Mouse (Mus musculus): ENCODE data around the gene Hephl1.

The Hephl1 gene

GRCm38 (mm10) chr9:15045740-15046139 is 66.2 kb downstream of the Hephl1 start:
- DNase-seq: no peak

GRCm38 (mm10) chr9:15045084-15045669 is 66.7 kb downstream of the Hephl1 start, which contains the start of gene Panx1:
TSS of gene Panx1 (minus strand) at chr9:15045478.
- DNase-seq: peak; percentile 77 to 82

DNA sequence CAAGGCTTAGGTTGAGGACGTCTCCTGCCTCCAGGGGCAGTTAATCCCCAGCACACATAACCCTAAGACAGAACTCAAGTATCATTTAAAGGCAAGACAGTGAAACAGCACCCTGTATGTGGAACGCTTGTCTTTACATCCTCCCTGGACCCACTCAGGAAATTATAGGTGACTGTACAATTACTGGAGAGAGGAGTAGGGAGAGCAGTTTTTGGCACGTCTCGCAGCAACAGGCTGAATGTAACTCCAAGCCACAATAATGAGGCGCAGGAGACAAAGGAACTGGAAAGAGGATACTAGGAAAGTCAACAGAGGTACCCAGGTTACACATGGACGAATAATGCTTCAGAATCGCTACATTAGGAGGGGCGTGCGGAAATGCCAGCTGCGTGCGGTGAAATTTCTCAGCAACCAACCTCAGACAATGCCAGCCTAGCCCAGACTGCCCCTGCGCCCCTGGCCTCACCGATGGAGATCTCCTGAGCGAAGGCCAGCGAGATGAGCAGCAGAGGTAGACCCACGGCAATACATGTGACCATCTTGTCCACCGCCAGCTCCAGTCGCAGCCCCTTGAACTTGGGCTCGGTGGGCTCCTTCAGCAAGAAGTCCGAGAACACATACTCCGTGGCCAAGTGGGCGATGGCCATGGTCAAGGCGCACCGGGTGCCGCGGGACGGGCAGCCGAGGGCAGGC is 67.4 kb downstream of the Hephl1 start:
- DNase-seq: no peak

GRCm38 (mm10) chr9:15041556-15041955 is 70.4 kb downstream of the Hephl1 start:
- no peak for DNase-seq

DNA sequence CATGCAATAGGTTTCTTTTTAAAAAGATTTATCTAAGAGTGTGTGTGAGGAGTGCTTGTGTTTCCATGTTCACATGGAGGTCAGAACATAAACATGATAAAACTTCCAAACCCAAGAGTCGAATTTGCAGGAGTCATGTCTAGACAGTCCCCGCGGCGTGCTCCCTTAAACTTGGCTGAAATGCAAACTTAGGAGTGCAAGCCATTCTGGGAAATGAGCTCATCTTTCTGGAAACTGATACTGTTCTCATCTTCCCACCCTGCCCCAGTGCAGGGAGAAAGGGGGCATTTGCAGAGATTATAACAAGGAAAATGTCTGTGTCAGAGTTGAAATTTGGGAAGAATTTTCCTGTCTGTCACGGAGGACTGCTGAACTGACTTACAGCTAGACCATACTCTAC is 72.1 kb downstream of the Hephl1 start:
- DNase-seq: no peak

GRCm38 (mm10) chr9:15037704-15038103 is 74.2 kb downstream of the Hephl1 start:
- no peak for DNase-seq

DNA sequence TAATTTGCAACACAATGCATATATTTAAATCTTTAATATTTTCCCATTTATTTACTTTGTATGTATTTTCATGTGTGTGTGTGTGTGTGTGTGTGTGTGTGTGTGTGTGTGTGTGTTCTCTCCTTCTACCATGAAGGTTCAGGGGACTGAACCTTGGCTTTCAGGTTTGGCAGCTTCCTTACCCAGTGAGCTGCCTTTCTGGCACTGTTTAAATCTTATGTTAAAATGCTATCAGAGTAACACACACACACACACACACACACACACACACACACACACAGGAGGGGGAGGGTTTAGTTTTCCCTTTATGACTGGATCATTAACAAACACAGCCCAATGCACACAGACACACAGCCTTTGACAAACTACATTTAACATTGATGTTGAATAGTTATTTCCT is 74.7 kb downstream of the Hephl1 start:
- DNase-seq: no peak

- no peak for DNase-seq
Observed at GRCm38 (mm10) chr9:15036807-15037206, 75.1 kb downstream of the Hephl1 start.

DNA sequence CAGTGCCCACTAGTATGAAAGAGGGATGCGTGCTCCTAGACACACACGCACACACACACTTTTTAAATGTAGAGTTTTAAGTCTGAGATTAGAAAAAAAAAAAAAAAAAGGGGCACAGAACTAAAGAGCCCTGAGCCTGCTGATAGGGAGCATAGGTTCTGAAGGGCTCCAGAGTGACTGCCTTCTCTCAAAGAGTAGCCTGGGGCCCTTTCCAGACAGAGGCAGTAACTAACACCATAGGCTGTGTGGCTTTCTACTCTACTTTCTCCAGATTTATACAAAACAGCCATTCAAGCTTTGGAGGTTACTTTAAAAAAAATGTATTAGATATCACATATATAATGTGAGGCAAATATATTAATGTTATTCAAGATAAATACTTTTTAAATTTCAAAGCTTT is 75.5 kb downstream of the Hephl1 start:
- DNase-seq: no peak

- DNase-seq: no peak
Observed at GRCm38 (mm10) chr9:15035979-15036378, 75.9 kb downstream of the Hephl1 start.

GRCm38 (mm10) chr9:15034546-15035273 is 77.2 kb downstream of the Hephl1 start:
- peak; percentile 22 to 43 for DNase-seq

GRCm38 (mm10) chr9:15033568-15034160 is 78.2 kb downstream of the Hephl1 start:
- peak in 1 of 2 experiments; percentile 48 for DNase-seq

DNA sequence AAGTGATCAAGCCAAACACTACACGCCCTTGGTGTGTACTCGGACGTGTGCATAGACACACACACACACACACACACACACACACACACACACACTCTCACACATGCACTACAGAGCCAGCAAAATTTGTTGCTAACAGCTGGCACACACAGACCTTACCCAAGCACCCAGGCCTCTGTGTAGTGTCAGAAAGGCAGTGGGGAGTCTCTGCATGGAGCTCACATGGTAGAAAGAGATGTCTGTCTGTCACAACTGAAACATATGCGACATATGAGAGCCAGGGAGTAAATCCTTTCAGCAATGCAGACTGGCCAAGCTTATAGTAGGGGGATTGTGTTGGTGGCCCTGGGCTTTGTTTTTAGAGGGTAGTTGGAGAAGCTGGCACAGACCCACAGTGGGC is 79.1 kb downstream of the Hephl1 start:
- DNase-seq: no peak

DNA sequence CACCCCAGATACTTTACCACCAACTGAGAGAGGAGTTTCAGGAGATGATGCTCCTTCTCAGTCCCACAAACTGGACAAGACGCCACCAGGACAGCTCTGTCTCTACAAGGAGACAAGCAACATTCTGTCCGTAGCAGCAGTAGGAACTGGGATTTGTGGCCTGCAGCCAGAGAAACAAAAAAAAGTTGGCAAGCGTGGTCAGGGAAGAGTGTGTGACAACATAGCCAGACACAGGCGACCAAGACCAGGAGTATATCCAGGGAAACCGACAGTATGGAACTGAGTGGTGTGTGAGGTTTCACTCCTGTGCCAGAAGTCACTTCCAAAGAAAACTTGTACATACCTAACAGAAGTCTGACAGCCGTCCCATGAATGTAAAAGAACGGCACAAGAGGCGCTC is 81.1 kb downstream of the Hephl1 start:
- no peak for DNase-seq

GRCm38 (mm10) chr9:15029025-15029727 is 82.7 kb downstream of the Hephl1 start:
- DNase-seq: peak; percentile 28 to 65

DNA sequence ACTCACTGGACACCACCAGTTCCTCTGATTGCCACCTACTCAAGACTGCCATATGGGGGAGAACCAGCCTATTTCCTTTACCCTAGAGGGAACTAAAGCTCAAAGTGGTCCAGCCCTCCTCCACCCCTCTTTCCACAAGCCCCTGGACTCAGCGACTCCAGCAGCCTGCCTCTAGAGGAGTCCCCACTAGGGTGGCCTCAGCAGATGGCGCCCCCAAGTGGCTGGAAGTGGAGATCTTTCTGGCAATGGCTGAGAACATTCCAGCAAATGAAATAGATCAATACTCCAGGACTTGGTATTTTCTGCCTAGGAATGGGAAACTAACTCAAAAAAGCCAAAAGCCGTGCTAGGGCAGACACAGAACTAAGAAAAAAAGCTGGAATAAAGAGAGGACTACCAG is 84.2 kb downstream of the Hephl1 start:
- DNase-seq: no peak

GRCm38 (mm10) chr9:15023049-15023448 is 88.9 kb downstream of the Hephl1 start:
- DNase-seq: no peak

GRCm38 (mm10) chr9:15021156-15021555 is 90.8 kb downstream of the Hephl1 start:
- DNase-seq: no peak

DNA sequence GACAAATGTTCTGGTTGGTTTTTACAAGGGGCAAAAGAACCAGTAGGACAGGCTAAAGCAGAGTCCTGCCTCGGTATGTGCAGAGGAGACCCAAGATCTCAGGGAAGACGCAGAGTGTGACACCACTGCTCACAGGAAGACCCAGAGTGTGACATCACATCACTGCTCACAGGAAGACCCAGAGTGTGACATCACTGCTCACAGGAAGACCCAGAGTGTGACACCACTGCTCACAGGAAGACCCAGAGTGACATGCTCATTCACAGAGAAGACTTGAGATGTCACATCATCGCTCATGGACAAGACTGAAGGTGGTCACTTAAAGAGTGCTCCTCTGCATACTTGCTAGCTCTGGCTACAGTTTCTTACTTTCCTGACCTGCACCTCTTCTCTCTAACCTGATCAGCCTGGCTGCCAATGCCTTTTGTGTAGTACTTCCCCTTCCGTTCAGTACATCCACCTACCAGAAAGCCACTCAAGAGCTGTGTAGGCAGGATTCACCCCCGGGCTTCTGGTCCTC is 91.3 kb downstream of the Hephl1 start:
- DNase-seq: no peak

GRCm38 (mm10) chr9:15018756-15019131 is 93.2 kb downstream of the Hephl1 start:
- no peak for DNase-seq

GRCm38 (mm10) chr9:15017791-15018755 is 93.8 kb downstream of the Hephl1 start:
- DNase-seq: peak; percentile 34 to 37
